Mouse (Mus musculus) urinary bladder, adult 18-20 months (tissue): ENCODE measurements around the gene Oxa1l.

Experiments used
- DNase-seq, 2 experiments: peaks; one replicate each; pipeline ENCODE4 v3.0.0; 2022; ENCODE audit warnings: low spot score in 2 of 2, mixed read lengths in 2 of 2

Oxa1l gene

DNA sequence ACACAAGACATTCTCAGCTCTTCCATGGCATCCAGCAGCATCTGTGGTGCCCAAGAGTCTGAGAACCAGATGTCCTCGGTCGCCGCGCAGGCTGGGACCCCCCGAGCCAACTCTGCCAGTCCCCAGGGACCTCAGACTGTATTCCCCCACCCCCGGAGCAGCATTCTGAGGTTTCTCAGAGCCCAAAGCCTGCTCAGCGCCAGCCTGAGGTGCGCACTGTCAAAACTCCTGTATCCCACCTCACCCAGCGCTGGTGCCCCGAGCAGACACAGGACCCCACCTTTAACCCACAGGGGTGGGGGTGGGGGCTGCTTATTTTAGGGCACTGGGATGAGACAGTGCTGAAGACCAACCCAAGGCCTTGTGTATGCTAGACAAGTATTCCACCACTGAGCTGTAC, 10.8 kb downstream of the Oxa1l start:
- no peak for DNase-seq

DNA sequence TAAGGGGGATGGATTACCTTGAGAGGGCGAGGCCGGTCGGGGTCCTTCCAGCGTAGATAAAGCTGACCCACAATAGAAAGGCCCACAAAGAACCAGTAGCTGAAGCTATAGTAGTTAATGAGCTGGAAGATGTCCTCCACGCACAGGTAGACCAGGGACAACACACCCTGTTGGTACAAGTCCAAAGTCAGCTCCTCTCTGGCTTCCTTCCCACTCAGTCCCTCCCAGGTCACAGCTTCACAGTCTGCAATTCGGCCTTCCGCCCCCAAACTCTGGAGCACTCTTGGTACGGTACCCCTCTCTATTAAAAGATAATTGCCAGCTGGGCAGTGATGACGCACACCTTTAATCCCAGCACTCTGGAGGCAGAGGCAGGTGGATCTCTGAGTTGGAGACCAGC, 12.3 kb downstream of the Oxa1l start:
- no peak for DNase-seq

DNA sequence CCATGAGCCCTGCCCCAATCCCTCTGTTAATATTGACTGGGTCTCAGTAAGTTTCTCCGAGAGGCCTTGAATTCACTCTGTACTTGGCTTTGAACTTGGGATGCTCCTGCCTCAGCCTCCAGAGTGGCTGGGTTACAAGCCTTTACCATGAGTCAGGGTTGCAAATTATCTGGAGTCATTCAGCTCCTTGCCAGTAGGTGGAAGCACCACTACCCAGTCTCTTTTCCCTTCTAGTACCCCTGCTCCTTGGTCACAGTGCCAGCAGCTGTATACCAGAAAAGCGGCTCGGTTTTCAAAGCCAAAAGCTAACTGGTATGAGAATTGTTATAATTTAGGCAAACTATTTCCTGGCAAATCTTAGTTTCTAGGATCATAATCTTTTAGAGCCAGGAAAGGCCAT, 15.3 kb downstream of the Oxa1l start:
- no peak for DNase-seq

DNA sequence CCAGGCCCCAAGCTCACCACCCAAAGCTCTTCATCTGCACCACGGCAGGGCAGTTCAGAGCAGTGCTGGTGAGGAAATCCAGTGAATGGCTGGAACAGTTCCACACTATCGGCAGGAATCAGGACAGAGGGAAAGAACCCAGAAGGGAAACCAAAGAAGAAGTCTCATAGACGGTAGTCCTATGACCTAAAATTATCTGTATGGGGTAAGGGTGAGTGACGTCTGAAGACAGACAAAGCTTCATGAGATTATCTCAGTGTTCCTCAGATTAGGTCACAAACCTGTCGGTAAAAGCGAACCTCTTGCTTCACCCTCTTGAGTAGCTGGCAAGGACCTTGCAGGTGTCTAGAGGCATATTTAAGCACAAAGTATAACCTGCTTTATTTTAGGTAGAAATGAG, 16.5 kb downstream of the Oxa1l start:
- no peak for DNase-seq

DNA sequence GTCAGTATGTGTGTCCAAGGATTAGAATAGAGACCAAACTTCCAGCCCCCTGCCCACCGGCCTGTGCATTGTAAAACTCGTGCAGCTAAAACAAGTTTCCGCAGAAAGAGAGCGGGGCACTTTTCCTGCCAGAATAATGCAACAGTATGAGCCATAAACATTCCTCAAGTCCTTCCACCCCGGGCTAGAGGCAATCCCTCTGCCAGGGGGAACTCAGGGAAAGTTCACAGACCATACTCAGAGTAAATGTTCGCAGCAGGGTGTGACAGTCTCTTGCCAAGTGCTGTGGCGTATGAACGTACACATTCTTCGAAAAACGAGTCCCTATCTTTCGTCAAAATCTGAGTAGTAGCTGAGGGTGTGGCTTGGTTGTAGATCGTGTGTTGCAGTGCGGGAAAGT, 18.9 kb downstream of the Oxa1l start:
- no peak for DNase-seq

DNA sequence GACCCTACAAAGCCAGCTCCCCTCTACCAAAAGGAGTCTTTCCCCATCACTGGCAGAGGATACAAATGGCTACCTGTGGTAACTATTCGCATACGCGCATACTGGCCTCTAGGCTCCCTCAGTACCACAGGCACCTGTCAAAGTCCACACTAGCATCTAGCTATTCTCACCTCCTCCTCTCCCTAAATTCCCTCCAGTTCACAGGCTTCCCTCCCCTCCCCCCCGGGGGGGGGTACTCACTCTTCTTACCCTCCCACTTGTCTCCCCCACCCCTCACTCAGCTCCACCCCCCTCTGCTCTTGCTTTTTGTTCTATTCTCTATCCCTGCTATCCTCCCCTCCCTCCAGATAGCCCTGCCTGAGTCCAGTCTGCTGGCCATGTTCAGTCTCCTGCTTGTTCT, 20.0 kb downstream of the Oxa1l start:
- no peak for DNase-seq

DNA sequence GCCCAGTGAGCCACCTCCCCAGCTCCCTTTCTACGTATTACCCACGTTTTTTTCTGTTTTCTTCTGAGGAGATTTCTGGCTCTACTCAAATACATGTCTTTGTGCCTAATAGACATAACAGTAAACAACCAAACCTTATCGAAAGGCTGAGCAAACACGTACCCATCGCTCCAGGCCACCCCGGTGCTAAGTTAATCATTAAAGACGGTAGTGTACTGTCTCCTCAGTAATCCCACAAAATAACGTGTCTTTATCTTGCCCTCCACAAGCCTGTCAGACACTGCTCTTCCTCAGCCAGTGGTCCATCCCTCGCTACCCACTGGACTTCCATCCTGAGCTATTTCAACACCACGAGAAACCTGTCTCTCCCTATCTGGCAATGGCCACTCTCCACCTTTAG, 21.2 kb downstream of the Oxa1l start:
- DNase-seq = no peak

DNA sequence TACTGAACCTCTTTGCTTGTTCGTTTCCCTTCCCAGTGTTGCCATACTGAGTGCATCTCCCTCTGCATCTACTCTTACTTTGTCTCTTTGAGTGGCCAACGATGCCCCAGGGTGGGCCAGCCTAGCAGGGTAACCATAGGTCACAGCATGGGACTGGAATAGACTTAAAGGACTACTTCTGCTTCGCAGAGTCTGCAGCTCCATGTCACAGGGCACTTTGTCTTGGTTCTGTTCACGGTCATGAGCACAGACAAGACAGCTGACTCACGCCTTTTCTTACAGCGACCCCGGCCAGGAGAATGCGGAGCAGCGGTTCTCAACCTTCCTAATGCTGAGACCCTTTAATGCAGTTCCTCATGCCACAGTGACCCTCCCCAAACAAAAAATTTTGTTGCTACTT, 22.0 kb downstream of the Oxa1l start:
- DNase-seq = no peak

DNA sequence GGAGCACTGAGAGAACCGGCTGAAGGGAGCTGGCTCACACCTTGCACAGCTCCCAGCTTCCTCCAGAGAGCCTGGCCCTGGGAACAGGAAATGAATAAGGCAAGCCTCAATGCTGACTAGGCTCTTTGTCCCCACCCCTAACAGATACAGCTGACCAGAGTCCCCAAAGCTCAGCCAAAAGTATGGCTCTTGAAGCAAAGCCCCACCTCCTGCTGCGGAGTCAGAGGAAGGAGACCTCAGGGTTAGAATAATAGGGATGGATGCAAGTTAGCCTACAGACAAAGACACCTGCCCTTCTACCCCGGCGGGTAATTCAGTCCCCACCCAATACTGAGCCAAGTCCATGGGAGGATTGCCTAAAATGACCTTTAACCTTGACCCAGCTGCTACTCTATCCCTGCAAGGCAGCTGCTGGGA, 22.7 kb downstream of the Oxa1l start:
- no peak for DNase-seq

DNA sequence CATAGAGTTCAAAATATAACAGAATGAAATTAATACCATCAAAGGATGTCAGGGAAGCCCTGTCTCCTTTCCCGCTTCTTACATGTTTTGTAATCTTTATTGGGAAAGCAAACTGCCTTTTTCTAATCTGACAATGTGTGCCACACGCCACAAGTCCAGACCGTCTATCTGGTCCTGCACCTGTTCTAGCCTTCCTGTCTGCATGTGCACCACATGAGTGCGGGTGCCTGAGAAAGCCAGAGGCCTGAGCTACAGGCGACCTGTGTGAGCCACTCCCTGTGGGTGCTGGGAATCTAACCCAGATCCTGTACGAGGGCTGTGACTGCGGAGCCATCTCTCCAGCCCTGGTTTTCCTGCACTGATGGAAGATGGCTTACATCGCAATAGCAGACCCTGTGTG, 23.8 kb downstream of the Oxa1l start:
- no peak for DNase-seq

DNA sequence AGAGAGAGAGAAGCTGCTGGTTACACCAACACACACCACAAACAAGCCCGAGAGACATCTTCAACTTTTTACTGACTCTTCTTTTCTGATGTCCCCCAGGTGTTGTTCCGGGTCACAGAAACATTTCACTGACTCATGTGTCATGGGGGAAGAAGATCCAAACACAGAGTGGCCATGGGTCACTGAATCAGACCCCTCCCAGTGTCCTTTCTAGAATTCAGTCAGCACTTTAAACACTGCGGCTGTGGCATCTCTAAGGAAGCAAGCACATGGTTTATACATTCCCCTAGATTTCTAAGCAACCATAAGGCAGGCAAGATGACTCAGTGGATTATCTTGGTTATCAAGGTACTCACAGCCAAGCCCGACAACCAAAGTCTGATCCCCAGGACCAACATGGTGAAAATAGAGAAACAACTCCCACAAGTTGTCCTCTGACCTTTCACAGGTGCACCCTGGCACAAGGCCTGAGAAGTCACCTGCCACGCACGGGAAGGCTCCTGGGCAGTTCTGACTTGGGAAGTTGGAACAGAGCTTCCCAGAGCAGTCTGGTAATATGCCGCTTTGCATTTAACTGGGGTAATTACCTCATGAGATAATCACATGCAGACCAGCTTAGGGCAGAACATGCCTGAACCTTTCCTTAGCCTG, 25.5 kb downstream of the Oxa1l start:
- no peak for DNase-seq

DNA sequence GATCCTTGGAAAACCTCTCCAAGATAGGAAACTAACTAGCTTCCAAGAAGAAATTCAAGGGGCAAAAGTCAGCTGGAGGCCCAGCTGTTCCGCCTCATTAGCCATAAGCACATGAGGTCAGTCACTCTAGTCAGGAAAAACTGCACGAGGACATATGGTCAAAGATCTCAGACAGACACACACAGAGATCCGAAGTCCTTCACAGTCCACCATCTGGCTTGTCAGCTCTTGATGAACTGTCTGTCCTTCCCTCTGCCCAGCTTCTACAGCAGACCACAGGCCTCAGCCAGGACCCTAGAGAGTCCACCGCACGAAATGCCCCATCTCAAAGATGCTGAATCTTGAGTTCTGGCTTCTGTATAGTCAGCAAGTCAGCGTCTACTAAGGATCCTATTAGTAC, 26.9 kb downstream of the Oxa1l start:
- no peak for DNase-seq

DNA sequence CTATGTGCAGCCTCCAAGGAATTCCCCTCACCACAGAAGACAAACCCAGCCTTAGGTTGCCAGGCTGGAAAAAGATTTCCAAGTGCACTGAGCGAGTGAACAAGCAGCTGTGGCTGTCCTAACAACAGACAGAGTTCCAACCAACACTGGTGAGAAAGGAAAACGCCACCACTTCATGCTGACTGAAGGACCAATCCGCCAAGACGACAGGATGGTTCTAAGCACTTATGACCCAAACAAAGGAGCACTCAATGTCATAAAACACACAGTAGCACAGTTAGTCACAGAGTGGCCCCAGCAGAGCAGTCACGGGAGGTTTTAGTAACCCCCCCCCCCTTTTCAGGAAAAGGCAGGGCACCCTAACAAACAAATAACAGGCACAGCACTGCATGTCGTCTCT, 30.2 kb downstream of the Oxa1l start:
- DNase-seq = no peak

DNA sequence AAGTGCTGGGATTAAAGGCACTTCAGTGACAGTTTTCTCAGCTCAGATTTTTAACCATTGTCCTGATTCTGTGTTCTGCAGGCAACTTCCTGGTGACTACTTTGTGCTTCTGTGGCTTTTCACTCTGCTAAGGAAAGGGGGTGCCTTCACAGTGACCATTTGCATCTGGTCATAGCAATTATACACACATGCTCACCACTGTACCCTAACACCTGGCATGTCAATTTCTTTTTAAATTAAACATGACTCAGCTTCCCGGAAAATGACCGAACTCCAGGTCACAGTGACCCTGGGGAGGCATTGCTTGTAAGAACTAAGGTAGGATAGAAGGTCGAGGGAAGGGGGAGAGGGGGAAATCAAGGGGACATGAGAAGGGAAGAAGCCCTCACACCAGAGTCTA, 33.2 kb downstream of the Oxa1l start:
- no peak for DNase-seq

DNA sequence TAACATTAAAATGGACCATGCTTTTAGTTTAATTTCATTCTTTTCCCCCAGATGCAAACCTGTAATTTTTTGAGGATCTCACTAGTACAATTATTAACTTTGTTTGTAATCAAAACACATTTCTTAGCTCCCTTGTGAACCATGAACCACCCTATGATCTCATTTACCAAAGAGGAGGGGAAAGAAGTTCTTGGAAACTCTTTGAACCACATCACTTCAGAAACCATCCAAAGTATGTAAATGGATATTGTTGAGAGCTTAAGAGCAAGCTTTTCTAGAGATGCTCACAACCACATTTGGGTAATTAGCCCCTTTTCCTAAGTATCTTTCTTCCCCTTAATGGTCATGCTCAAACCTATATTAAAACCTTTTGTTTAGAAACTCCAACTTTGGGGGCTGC, 33.7 kb downstream of the Oxa1l start:
- no peak for DNase-seq

DNA sequence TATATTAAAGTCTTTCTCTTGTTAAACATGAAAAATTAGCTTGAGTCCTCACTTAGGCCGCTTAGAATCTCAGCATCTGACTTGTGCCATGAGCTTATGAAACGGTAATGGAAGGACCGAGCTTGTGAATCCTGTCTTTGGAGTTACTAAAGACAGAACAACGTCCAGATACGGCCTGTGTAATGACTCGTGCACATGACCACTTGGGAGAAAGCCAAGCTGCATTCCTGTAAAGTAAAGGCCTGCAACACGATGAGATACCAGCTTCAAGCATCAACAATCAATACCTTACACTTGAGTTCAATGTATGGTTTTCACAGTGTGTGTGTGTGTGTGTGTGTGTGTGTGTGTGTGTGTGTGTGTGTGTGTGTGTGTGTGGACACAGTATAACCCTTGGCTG, 36.1 kb downstream of the Oxa1l start:
- no peak for DNase-seq

DNA sequence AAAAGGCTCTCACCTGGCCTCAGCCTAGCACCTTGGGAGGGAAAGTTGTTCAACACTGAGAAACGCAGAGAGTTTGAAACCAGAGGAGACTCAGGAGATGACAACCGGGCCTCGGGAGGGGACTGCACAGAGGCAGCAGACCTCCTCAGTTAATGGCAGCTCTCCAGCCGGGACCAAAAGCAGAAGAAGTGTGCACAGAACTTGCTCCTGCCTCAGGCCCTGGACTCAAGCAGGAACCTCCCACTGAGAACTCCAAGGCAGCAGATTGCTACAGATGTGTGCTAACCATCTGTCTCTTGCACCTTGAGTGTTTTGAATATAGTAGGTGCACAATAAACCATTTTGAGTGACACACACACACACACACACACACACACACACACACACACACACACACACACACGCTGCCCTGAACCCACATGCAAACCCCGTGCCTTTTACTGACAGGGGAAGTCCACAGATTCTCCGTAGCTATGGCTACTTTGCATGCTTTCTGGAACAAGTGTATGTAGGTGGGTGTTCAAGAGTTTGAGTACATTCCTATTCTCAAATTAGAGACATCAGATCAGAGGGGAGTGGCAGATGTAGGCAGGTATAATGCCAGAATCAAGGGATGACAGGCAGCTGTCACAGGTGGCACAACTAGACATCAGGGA, 37.4 kb downstream of the Oxa1l start:
- DNase-seq = no peak

DNA sequence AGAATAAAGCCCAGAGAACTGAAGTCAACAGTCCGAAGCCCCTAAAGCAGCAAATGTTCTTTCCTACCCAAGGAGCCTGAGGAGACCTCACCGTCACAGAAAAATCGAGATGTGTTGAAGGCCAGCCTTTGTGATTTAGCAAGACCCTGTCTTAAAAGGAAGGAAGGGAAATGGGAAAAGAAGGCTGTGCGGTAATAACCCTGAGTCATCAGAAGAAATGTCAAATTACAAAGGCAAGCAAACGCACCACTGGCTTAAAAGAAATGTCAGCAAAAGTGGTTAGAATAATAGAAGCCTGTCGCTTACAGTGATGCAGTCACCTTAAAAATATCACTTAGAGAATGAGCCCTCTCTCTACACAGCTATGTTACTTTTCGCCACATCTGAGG, 37.9 kb downstream of the Oxa1l start:
- no peak for DNase-seq

DNA sequence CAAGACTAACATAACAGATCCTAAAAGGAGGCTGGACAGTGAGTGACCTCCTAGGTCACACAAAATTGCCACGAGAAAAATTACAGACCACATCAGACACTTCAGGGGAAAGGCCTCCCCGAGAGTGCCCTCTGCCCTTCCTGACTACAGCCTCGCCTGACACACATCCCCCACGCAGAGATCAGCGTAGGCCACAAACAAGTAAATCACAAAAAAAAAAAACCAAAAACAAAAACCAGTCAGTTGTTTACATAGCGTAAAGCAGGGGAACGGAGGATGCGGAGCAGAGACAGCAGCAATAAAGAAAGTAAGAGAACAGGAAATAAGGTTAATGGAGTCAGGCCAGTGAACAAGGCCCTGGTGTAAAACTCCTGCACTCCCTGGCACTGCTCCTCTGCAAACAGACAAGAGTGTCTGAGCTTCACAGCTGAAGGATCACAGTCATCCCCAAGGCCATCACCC, 38.3 kb downstream of the Oxa1l start:
- DNase-seq = no peak

DNA sequence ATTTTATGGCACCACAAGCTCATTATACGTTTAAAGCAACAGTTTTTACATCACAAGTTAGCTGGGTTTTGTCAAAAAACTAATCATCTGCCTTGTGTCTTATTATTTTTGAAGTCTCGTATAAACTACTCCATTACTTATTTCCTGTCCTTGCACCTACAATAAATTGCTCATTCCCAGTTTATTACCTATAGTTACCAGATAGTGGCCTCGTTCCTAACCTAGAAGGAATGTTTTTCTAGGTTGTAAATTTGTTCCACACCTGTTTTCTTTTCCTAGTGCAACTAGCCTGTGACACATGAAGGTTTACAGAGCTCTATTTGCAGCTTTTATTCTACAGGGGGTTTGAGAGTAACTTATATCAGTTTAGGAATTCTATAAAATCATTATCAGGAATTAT, 41.1 kb downstream of the Oxa1l start:
- DNase-seq = no peak

DNA sequence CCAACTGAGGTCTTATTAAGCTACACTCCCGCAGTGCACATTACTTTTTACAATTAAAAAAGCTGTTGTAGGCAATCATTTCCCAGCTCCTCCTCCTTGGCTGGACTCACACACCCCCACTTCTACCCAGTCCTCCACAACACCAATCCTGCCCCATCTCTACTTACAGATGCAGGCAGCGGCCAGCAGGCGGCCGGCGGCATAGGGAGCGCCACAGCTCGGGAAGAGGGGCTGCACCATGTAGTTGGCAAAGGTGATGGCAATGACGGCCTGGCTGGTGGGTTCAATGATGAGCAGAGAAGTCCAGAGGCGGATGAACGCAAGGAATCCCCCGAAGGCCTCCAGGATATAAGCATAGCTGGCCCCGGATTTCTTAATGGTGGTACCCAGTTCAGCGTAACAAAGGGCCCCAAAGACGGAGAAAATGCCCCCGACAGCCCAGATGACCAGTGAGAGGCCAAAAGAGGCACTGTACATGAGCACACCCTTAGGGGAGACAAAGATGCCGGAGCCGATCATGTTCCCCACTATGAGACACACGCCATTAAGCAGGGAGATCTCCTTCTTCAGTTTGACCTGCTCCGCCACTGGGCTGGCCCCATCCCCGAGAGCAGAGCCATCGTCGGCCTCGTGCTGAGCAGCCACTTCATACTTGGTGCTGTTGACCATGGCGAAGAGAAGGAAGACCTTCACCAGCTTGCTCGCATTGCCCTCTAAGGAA, 47.9 kb downstream of the Oxa1l start:
- no peak for DNase-seq

DNA sequence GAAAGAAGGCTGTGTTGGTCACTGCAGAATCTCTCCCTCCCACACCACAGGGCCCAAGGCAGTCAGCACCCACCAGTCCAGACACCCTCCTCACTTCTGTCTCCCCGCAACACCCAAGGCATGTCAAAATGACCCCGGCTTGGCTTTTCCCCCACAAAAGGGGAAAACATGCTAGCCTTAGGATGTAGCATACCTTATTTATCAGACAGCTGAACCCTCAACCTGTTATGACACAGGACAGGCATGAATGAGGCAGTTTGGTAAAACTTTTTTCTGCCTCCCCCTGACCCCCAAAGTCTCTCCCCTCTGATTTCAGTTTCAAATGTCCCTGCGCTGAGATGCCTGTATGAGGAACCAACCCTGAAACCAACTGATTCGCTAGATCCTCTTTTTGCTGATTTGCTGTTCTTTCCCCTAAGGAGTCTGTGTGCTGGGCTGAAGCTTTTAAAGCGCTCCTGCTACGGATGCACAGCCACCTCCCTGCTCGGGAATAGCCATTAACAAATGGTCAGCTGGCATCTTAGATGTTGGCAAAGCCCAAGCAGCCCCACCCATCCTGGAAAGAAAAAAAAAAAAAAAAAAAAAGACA, 48.5 kb downstream of the Oxa1l start:
- DNase-seq = no peak
